Comparison of ENCODE assay signal across 9 mouse cellular contexts in the genomic region with DNA sequence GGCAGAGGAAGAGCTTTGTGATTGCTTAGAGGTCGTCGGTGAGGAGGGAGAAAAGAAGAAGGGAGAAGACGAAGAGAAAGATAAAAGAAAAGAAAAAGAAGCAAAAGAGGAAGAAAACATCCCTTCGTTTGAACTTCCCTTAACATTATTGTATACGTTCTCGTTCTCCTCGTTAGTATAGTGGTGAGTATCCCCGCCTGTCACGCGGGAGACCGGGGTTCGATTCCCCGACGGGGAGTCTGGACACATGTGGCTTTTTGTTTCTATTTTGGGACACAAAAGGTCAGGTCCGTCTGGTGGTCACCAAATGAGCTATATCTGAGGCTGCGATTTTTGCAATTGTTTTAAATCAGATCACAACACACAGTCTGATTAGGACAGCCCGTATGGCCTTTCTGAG. TPM values are rescaled to one million over a fixed set of nuclear protein-coding genes. Genes with fewer than 3 reads are reported as not detected.
DNase-seq lines count a peak whose midpoint lies in the region; ATAC-seq lines count a peak whose summit lies in the region.
"Had no signal": no experiment of that assay in that cellular context is flagged by ENCODE, and none has a peak within 500 bp of the region (broad histone marks: within the 10 kb centered on the region; RNA-seq: fewer than 3 reads in every experiment).

No protein-coding gene starts in this region.

- 2% methylated on average over 17 of the region's 17 CpGs for WGBS in heart, embryonic 10.5 days

- peak overlapping the region; percentile 58 for H3K4me3 ChIP-seq in heart, embryonic 10.5 days

- H3K27me3 ChIP-seq in heart, embryonic 10.5 days (ENCODE audit: insufficient read depth, poor library complexity, severe bottlenecking): no peaks in the 10 kb centered on the region
- H3K27me3 ChIP-seq: Patski had no signal

- no peaks in the 10 kb centered on the region for H3K36me3 ChIP-seq in heart, embryonic 10.5 days

- intact Hi-C loops in heart, postnatal 10 days (cut with DNase I): no loop called here

- H3K27ac ChIP-seq in heart, embryonic 10.5 days: peak overlapping the region; percentile 73

- H3K9me3 ChIP-seq in heart, embryonic 10.5 days: no peaks in the 10 kb centered on the region

- peaks cover 8% of the 10 kb centered on the region; the same call in 1 of the 2 replicates for H3K4me1 ChIP-seq in heart, embryonic 10.5 days

- peak; percentile 33; the same call in 1 of the 2 replicates for ATAC-seq in megakaryocyte progenitor cell, adult 5-6 weeks (replicated peaks; ENCODE audit: poor library complexity)
- no peak for ATAC-seq in monocyte, adult 5-6 weeks (replicated peaks; ENCODE audit: insufficient number of reproducible peaks, low FRiP score, low TSS enrichment, poor library complexity, severe bottlenecking)
- ATAC-seq: Patski had no signal

- DNase-seq in heart, embryonic 10.5 days (ENCODE audit: low spot score): no peak
- DNase-seq in heart, postnatal 10 days: no peak
- DNase-seq in testis, postnatal 14 days (ENCODE audit: low spot score): peak; percentile 46
- no peak for DNase-seq in testis, postnatal 10 days (ENCODE audit: low spot score)
- DNase-seq in heart, postnatal 4 days: peak; percentile 26
- DNase-seq in ovary, postnatal 36 days (ENCODE audit: low spot score): no peak

RNA-seq across cellular contexts. Expression of gene Zfp184, which starts 33.7 kb away (rescaled TPM):
- 7.4 and 9.1 TPM in 2 replicates for polyA plus RNA-seq in heart, embryonic 10.5 days (2016; fragmentation: Nextera tagmentation; extraction: Ambion mirVana)
- total RNA-seq in heart, postnatal 10 days (2021): 1 to 10 TPM; 1.4 to 1.9 TPM
- total RNA-seq in heart, postnatal 4 days (2021): 1 to 10 TPM; 3.9 TPM
- 13.3 and 16.1 TPM in 2 replicates for total RNA-seq in megakaryocyte progenitor cell, adult 5-6 weeks (2015)
- 9.2 and 15.1 TPM in 2 replicates for total RNA-seq in megakaryocyte progenitor cell, adult 5-6 weeks (2017)
- total RNA-seq in monocyte, adult 5-6 weeks (2017): 2.1 to 2.6 TPM in 2 of 3 replicates, not detected in the other

Comparison
In these comparisons a context has a peak if more than half of its experiments do, and no peak if none do; other contexts are left out.
1. DNase-seq: peak in testis, postnatal 14 days (single experiment) and heart, postnatal 4 days (single experiment); none in heart, embryonic 10.5 days (single experiment), heart, postnatal 10 days (0 of 2), testis, postnatal 10 days (single experiment) and ovary, postnatal 36 days (single experiment).